Mouse (Mus musculus) G1E (cell line): ENCODE measurements at regions not wholly inside any gene's neighbourhood (a gene's known extent, or its start where the extent isn't known, plus 50 kb on each side); places are given as distances from the start of the nearest gene placed in this dataset.

Experiments
- CTCF ChIP-seq: IDR thresholded peaks from 2 replicates; pipeline ENCODE4 v1.5.1; 2012; ENCODE audit warnings: low read depth, low read length, inconsistent platforms, mixed read lengths
- GATA1 ChIP-seq: IDR thresholded peaks from 2 replicates; pipeline ENCODE4 v1.6.1; 2012; ENCODE audit warnings: borderline replicate concordance, low read length, inconsistent platforms, mixed read lengths
- POLR2AphosphoS5 ChIP-seq: IDR thresholded peaks from 2 replicates; pipeline ENCODE4 v1.6.1; 2012; ENCODE audit warnings: low read depth, low read length, inconsistent platforms; ENCODE audit not compliant: insufficient replicate concordance
- TAL1 ChIP-seq: conservative IDR thresholded peaks from 2 replicates; pipeline ENCODE4 v1.6.1; 2012; ENCODE audit warnings: low read depth, low read length, inconsistent platforms, mixed read lengths

GRCm38 (mm10) chr4:54027565-54028237 is 201.9 kb downstream of the Tmem38b start:
- TF ChIP-seq CTCF (no peak), GATA1 (no peak), TAL1 (no peak), POLR2AphosphoS5 (no peak)
